Mouse (Mus musculus) brain, embryonic 18.5 days (tissue): Measurements from ENCODE around the gene 1700031F05Rik.
"Not testable (repeated sequence)": the region's sequence is repeated elsewhere in the genome, so short reads cannot be mapped to it uniquely, and the experiment has no call there.

Experiments
- DNase-seq: peaks from one replicate; pipeline ENCODE4 v3.0.0-alpha.2; 2012; ENCODE audit warnings: low read depth, low spot score

1700031F05Rik gene

GRCm38 (mm10) chrX:102867871-102868270 lies at the start of gene 1700031F05Rik:
Gene 1700031F05Rik (minus strand): TSS chrX:102867971.
- DNase-seq, result no peak

- not testable (repeated sequence) for DNase-seq
Observed at GRCm38 (mm10) chrX:102914823-102915222, 47.1 kb upstream of the 1700031F05Rik start.

GRCm38 (mm10) chrX:102908587-102908986 lies 40.8 kb upstream of the 1700031F05Rik start, which contains the start of the genes Dmrtc1a and 1700011M02Rik:
Gene Dmrtc1a (minus strand): TSS chrX:102908687.
Gene 1700011M02Rik (plus strand): TSS chrX:102908905.
- not testable (repeated sequence) for DNase-seq

- DNase-seq, result not testable (repeated sequence)
Observed at GRCm38 (mm10) chrX:102854516-102854915, 13.3 kb downstream of the 1700031F05Rik start, which contains the start of gene Dmrtc1c2. Gene Dmrtc1c2 (minus strand): TSS chrX:102854616.

GRCm38 (mm10) chrX:102812311-102812710 lies 55.5 kb downstream of the 1700031F05Rik start:
- DNase-seq, result no peak
